Mouse (Mus musculus): ENCODE measurements at regions not wholly inside any gene's neighbourhood (a gene's known extent, or its start where the extent isn't known, plus 50 kb on each side); places are given as distances from the start of the nearest gene placed in this dataset.

DNA sequence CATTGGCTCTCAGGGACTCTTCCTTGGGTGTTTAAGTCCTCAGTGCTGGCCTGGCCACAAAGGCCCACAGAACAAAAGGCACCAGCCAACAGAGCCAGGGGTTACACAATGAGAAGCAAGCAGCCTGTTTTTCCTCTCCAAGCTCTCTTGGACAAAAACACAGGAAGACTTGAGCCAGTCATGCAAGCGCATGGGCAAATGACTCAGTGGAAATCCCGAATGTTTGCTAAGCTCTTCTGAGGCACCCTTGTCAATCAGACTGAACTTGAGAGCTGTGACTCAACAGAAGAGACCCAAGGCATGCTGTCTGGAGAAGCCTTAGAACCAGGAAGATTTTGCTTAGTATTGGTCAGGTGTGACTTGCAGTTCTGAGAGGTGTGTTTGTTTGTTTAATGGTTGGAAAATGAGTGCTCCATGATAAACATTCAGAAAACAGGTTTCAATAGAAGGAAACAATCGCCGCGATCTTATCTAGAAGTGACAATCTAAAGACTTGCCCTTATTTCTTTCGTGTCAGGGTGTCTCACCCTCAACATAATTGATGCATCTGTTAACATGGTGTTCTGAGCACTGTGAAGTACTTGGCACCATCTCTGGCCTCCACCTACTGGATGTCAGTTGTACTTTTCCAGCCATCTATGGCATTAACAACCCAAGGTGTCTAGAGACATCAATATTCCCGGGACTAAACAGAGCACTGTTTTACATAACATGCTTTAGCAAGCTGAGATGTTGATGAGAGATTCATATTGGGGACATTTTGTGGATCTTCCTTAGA lies 124.0 kb upstream of the Tmc1 start:
- DNase-seq (ENCODE audit: low read depth in 3 of 3, low spot score in 3 of 3): no peak
- no peak overlapping the region for H3K9ac ChIP-seq (replicated peaks)
- no peaks in the 10 kb centered on the region for H3K9me3 ChIP-seq (ENCODE audit: control insufficient read depth, low read length)
- H3K27me3 ChIP-seq (ENCODE audit: control insufficient read depth, insufficient read depth, low read length): no peaks in the 10 kb centered on the region
- 55% methylated on average over 7 of the region's 7 CpGs for WGBS (ENCODE audit: insufficient replicate concordance)
- H3K36me3 ChIP-seq (replicated peaks; ENCODE audit: control insufficient read depth, insufficient read depth, low read depth): no peaks in the 10 kb centered on the region
- no peak for ATAC-seq (ENCODE audit: insufficient read depth)
- no peak for TF ChIP-seq EP300 (IDR thresholded peaks at IDR 0.05; ENCODE audit: low read depth)
- no peak for TF ChIP-seq CTCF (IDR thresholded peaks at IDR 0.05; ENCODE audit: low read depth)
- no peak overlapping the region for H3K4me3 ChIP-seq (ENCODE audit: insufficient read depth in 1 of 2, low read depth in 2 of 2, low read length in 2 of 2)
- H3K4me2 ChIP-seq (ENCODE audit: low read depth): no peak overlapping the region
- H3K27ac ChIP-seq: no peak overlapping the region
- no peaks in the 10 kb centered on the region for H3K4me1 ChIP-seq (replicated peaks; ENCODE audit: control insufficient read depth in 2 of 2, insufficient read depth in 2 of 2, low read length in 1 of 2)

- no peak overlapping the region for H3K4me2 ChIP-seq (ENCODE audit: low read depth)
- DNase-seq (ENCODE audit: low read depth in 3 of 3, low spot score in 3 of 3): no peak
- no peaks in the 10 kb centered on the region for H3K9me3 ChIP-seq (ENCODE audit: control insufficient read depth, low read length)
- no peak for ATAC-seq (ENCODE audit: insufficient read depth)
- no peaks in the 10 kb centered on the region for H3K4me1 ChIP-seq (replicated peaks; ENCODE audit: control insufficient read depth in 2 of 2, insufficient read depth in 2 of 2, low read length in 1 of 2)
- no peak overlapping the region for H3K27ac ChIP-seq
- WGBS (ENCODE audit: insufficient replicate concordance): 66% methylated on average over 7 of the region's 7 CpGs
- no peak for TF ChIP-seq EP300 (IDR thresholded peaks at IDR 0.05; ENCODE audit: low read depth)
- TF ChIP-seq CTCF (IDR thresholded peaks at IDR 0.05; ENCODE audit: low read depth): no peak
- H3K9ac ChIP-seq (replicated peaks): no peak overlapping the region
- no peaks in the 10 kb centered on the region for H3K36me3 ChIP-seq (replicated peaks; ENCODE audit: control insufficient read depth, insufficient read depth, low read depth)
- no peak overlapping the region for H3K4me3 ChIP-seq (ENCODE audit: insufficient read depth in 1 of 2, low read depth in 2 of 2, low read length in 2 of 2)
- no peaks in the 10 kb centered on the region for H3K27me3 ChIP-seq (ENCODE audit: control insufficient read depth, insufficient read depth, low read length)
Measured at GRCm38 (mm10) chr19:21068381-21068780, 114.4 kb upstream of the Tmc1 start.

DNA sequence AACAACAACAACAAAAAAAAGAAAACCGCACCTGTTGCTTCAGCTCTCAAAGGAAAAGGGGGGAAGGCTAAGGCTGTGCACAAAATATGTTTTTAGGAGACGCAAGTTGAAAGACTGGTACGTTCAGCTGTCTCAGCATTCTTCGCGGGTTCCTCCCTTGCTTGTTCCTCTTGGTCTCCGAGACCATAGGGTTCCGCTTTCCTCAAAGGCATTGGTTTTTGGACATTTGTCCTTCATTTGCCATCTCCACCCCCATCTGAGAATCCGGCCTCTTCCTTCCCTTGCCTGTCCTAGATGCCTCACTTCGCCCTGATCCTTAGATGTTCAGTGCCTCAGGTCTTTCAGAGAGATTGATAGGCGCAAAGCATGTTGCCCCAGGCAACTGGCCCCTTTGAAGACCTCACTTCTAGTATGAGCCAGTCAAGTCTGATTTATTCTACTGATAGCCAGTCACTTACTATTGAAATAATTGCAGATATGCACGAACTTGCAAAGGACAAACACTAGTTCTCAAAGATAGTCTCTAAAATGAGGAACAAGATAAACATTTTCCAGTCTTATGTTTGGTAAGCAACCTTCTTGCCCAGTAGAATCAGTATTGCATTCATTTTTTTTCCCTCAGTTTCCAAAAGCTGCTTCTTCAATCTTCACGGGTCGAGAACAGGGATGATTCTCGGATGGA lies 112.6 kb upstream of the Tmc1 start:
- H3K9ac ChIP-seq (replicated peaks): no peak overlapping the region
- DNase-seq (ENCODE audit: low read depth in 3 of 3, low spot score in 3 of 3) (no peak), ATAC-seq (ENCODE audit: insufficient read depth) (no peak)
- H3K4me1 ChIP-seq (replicated peaks; ENCODE audit: control insufficient read depth in 2 of 2, insufficient read depth in 2 of 2, low read length in 1 of 2): no peaks in the 10 kb centered on the region
- H3K27me3 ChIP-seq (ENCODE audit: control insufficient read depth, insufficient read depth, low read length): no peaks in the 10 kb centered on the region
- no peak overlapping the region for H3K27ac ChIP-seq
- WGBS (ENCODE audit: insufficient replicate concordance): 65% methylated on average over 14 of the region's 14 CpGs
- H3K4me3 ChIP-seq (ENCODE audit: insufficient read depth in 1 of 2, low read depth in 2 of 2, low read length in 2 of 2): no peak overlapping the region
- no peaks in the 10 kb centered on the region for H3K36me3 ChIP-seq (replicated peaks; ENCODE audit: control insufficient read depth, insufficient read depth, low read depth)
- no peaks in the 10 kb centered on the region for H3K9me3 ChIP-seq (ENCODE audit: control insufficient read depth, low read length)
- TF ChIP-seq EP300 (IDR thresholded peaks at IDR 0.05; ENCODE audit: low read depth): no peak
- TF ChIP-seq CTCF (IDR thresholded peaks at IDR 0.05; ENCODE audit: low read depth): no peak
- H3K4me2 ChIP-seq (ENCODE audit: low read depth): no peak overlapping the region

DNA sequence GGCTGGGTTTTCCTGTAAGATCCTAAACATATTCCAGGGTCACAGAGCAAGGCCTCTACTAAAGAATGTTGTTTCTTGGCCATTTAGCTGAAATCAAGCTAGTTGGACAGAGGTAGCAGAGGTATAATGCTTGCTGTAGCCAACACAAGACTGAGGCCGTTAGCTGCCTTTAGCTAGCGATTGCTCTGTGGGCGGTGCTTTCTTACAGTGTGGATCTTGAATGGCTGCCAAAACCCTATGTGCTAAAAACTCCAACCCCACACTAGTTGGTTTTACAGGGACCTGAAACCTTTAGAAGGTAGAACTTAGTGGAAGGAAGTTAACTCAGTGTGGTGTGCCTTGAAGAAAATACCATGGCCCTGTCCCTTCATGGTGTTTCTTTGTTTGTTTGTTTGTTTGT lies 110.9 kb upstream of the Tmc1 start:
- DNase-seq (ENCODE audit: low read depth in 3 of 3, low spot score in 3 of 3): no peak
- WGBS (ENCODE audit: insufficient replicate concordance): 80% methylated on average over 3 of the region's 3 CpGs
- no peak overlapping the region for H3K27ac ChIP-seq
- no peak overlapping the region for H3K9ac ChIP-seq (replicated peaks)
- no peaks in the 10 kb centered on the region for H3K9me3 ChIP-seq (ENCODE audit: control insufficient read depth, low read length)
- H3K4me2 ChIP-seq (ENCODE audit: low read depth): no peak overlapping the region
- H3K27me3 ChIP-seq (ENCODE audit: control insufficient read depth, insufficient read depth, low read length): no peaks in the 10 kb centered on the region
- H3K36me3 ChIP-seq (replicated peaks; ENCODE audit: control insufficient read depth, insufficient read depth, low read depth): no peaks in the 10 kb centered on the region
- H3K4me1 ChIP-seq (replicated peaks; ENCODE audit: control insufficient read depth in 2 of 2, insufficient read depth in 2 of 2, low read length in 1 of 2): no peaks in the 10 kb centered on the region
- H3K4me3 ChIP-seq (ENCODE audit: insufficient read depth in 1 of 2, low read depth in 2 of 2, low read length in 2 of 2): no peak overlapping the region
- ATAC-seq (ENCODE audit: insufficient read depth): no peak
- TF ChIP-seq CTCF (IDR thresholded peaks at IDR 0.05; ENCODE audit: low read depth) (no peak), EP300 (IDR thresholded peaks at IDR 0.05; ENCODE audit: low read depth) (no peak)
